Mouse (Mus musculus) cerebellum, adult 11-12 months (tissue): Measurements from ENCODE around the gene Prl2b1.

Source experiments
- DNase-seq: peaks from one replicate; pipeline ENCODE4 v3.0.0; 2022

Gene Prl2b1

DNA sequence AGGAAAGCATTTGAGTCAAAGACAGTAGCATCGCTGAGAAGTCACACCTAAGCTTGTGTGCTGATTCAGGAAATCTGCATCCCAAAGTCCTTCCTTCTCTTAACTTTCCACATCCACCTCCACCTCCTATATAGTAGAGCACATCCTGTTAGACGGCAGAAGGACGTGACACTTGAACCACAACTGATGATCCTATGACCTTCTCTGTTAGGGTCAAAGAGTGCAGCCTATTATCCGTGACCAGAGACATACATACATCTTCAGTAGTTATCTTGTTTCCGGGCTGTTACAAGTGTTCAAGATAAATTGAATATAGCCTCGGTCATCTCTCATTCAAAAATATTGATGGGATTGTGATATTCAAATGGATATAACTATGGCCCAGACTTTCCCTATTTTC lies at the start of gene Prl2b1:
Gene Prl2b1, minus strand, starts transcription at position 101 of the 400 bp plus-strand sequence.
- no peak for DNase-seq

- no peak for DNase-seq
Observed at GRCm38 (mm10) chr13:27438588-27438987, 47.9 kb upstream of the Prl2b1 start, which contains the start of gene Prl8a6. Prl8a6 (minus strand) TSS chr13:27438688.

GRCm38 (mm10) chr13:27433159-27433558 lies 42.5 kb upstream of the Prl2b1 start:
- no peak for DNase-seq

DNA sequence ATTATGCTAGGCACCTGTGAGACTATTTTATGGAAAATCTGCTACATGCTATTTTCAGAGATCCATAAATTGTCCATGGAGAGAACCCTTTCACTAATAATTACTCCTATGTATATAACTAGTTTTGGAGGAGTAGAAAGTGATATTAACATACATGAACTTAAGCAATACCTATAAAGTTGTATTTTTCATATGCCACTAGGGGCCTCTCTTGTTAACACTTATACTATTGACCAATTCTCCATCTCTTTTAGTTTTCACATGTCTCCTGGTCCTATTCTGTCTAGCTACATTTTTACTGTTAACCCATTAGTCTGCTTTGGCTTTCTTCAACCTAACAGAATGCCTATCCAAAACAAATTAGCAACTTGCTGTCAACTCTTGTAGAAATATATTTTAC lies 23.0 kb upstream of the Prl2b1 start:
- no peak for DNase-seq

DNA sequence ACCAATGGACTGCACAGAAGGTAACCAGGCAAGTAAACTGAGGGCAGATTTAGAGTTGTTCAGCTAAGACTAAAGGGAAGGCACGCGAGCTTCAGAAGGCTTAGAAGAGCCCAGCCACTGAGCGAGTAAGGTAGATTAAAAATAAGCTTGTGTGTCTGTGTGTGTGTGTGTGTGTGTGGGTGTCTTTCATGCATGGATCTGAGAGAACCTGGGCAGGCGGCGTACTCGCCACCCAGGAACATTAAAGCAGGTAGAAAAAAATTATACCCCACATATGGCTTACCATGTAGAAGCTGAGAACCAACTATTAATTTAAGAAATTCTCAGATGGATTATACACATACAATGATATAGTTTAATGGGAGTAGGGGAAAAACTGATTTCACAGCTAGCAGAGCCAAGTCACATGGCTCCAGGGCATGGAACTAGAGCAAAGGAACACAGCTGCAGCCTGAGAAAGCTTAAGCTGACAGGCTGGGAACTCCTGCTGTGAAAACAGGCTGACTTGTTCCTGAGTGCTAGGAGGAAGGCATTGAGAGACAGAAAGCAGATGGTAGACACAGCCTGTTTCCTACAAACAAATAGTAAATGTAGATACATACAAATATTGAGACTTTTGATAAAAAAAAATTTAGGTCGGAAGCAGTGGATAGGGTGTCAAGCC lies 8.5 kb upstream of the Prl2b1 start:
- peak; percentile 74 for DNase-seq

- DNase-seq: no peak
Observed at GRCm38 (mm10) chr13:27345373-27345772, 45.3 kb downstream of the Prl2b1 start, which contains the start of gene Prl8a2. Prl8a2 (plus strand) TSS chr13:27345673.

DNA sequence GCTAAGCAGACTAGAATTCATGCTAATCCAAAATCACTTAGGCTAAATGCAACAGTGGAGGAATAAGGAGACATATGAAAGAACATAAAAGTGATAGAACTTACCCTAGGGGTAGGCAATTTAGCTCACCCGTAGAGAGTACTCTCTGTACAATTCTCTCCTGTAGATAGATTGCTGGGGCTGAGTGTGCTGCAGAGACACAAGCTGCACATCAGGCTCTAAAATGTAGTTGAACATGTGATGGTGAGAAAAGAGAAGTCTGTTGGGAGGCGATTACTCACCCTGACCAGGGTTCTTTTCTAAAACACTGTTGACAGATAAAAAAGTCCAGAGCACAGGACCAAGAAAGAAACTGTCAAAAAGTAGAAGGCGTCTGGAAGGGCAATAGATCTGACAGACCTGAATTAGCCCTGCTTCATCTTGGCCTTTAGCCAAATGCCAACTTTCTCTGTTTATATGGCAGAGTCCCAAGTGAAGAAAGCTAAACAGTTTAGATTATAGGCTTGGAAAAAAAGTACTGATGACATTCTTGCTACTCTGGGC lies 47.8 kb downstream of the Prl2b1 start:
- no peak for DNase-seq

- DNase-seq: no peak
Observed at GRCm38 (mm10) chr13:27334989-27335388, 55.7 kb downstream of the Prl2b1 start.
